In genomic region chr1:135691417-135691815, GRCm38 (mm10) we compare ENCODE assay signal across 12 mouse cellular contexts. TPM values are rescaled to one million over a fixed set of nuclear protein-coding genes. Genes with fewer than 3 reads are reported as not detected.
DNase-seq lines count a peak whose midpoint lies in the region; ATAC-seq and TF ChIP-seq lines count a peak whose summit lies in the region.
"Had no signal": no experiment of that assay in that cellular context is flagged by ENCODE, and none has a peak within 500 bp of the region (broad histone marks: within the 10 kb centered on the region; RNA-seq: fewer than 3 reads in every experiment).

No protein-coding gene starts in this region.

- TF ChIP-seq POLR2A in liver, adult 2 months (IDR thresholded peaks at IDR 0.05; ENCODE audit: extremely low read depth, insufficient read depth, low read length) = no peak
- TF ChIP-seq POLR2A in myocyte (IDR thresholded peaks at IDR 0.05; ENCODE audit: insufficient read length, low read depth) = no peak

- no peaks in the 10 kb centered on the region for H3K9me3 ChIP-seq in intestine, embryonic 16.5 days (ENCODE audit: control insufficient read depth, low read length)
- H3K9me3 ChIP-seq: neural tube, embryonic 13.5 days had no signal

- H3K36me3 ChIP-seq in liver, adult 2 months (ENCODE audit: control insufficient read depth, insufficient read depth, low read length) = no peaks in the 10 kb centered on the region
- no peaks in the 10 kb centered on the region for H3K36me3 ChIP-seq in intestine, embryonic 16.5 days (ENCODE audit: control insufficient read depth, insufficient read depth, low read length)
- no peaks in the 10 kb centered on the region for H3K36me3 ChIP-seq in myocyte (ENCODE audit: control insufficient read depth, insufficient read depth)
- H3K36me3 ChIP-seq: neural tube, embryonic 13.5 days had no signal

- WGBS in liver, adult 2 months = 53% methylated on average over 10 of the region's 10 CpGs
- 18% methylated on average over 10 of the region's 10 CpGs for WGBS in intestine, embryonic 16.5 days

- no peaks in the 10 kb centered on the region for H3K27me3 ChIP-seq in liver, adult 2 months (ENCODE audit: control insufficient read depth, insufficient read depth, low read length)
- H3K27me3 ChIP-seq in intestine, embryonic 16.5 days (replicated peaks; ENCODE audit: control insufficient read depth, insufficient read depth, low read length) = no peaks in the 10 kb centered on the region
- H3K27me3 ChIP-seq in myocyte (ENCODE audit: control insufficient read depth, insufficient read depth, insufficient read length) = no peaks in the 10 kb centered on the region

- peak; percentile 40 for DNase-seq in liver, adult 2 months (ENCODE audit: extremely low read depth, low read depth, low spot score)
- no peak for DNase-seq in liver
- peak; percentile 52 for DNase-seq in adrenal gland, postnatal 14 days
- DNase-seq in B cell, adult 2 months = no peak
- DNase-seq in layer of hippocampus, postnatal 25 days (ENCODE audit: extremely low spot score in 1 of 2, low spot score in 1 of 2) = no peak
- DNase-seq in cerebellum, adult 11-12 months = no peak
- DNase-seq: cerebellum, adult 8-10 months; layer of hippocampus, postnatal 36 days had no signal

- no peak for ATAC-seq in intestine, embryonic 16.5 days

- no peak for TF ChIP-seq CTCF in liver, adult 2 months (IDR thresholded peaks at IDR 0.05; ENCODE audit: low read depth, low read length)

- no peak overlapping the region for H3K4me3 ChIP-seq in liver, adult 2 months (ENCODE audit: insufficient read depth, low read depth, low read length)
- H3K4me3 ChIP-seq in intestine, embryonic 16.5 days (ENCODE audit: low read length) = no peak overlapping the region
- no peak overlapping the region for H3K4me3 ChIP-seq in myocyte
- H3K4me3 ChIP-seq: erythroblast, embryonic 14.5 days; neural tube, embryonic 13.5 days had no signal

- H3K27ac ChIP-seq in liver, adult 2 months (replicated peaks; ENCODE audit: insufficient read depth, low read depth, low read length) = peak overlapping the region; percentile 53
- peak overlapping the region; percentile 69 for H3K27ac ChIP-seq in intestine, embryonic 16.5 days (ENCODE audit: low read length)
- H3K27ac ChIP-seq: neural tube, embryonic 13.5 days had no signal

- no peak overlapping the region for H3K9ac ChIP-seq in liver, adult 2 months (ENCODE audit: low read depth, low read length)
- H3K9ac ChIP-seq in intestine, embryonic 16.5 days (ENCODE audit: low read depth, low read length) = 0 out of 2 replicates have a peak overlapping the region, but pooled peaks have one; percentile 17
- H3K9ac ChIP-seq: neural tube, embryonic 13.5 days had no signal

- H3K79me2 ChIP-seq in liver, adult 2 months (ENCODE audit: control insufficient read depth, insufficient read depth, low read length) = no peaks in the 10 kb centered on the region
- peaks cover 12% of the 10 kb centered on the region for H3K79me2 ChIP-seq in myocyte (ENCODE audit: control insufficient read depth, insufficient read depth)

- H3ac ChIP-seq in myocyte (ENCODE audit: control insufficient read depth, insufficient read length) = no peak overlapping the region

- no peaks in the 10 kb centered on the region for H3K4me1 ChIP-seq in liver, adult 2 months (ENCODE audit: control insufficient read depth, insufficient read depth, low read length)
- H3K4me1 ChIP-seq in intestine, embryonic 16.5 days (ENCODE audit: control insufficient read depth, insufficient read depth, low read length) = peaks cover 20% of the 10 kb centered on the region

- H3K4me2 ChIP-seq in intestine, embryonic 16.5 days (ENCODE audit: low read depth, low read length) = peak overlapping the region; percentile 11; the same call in 1 of the 2 replicates
- peak overlapping the region; percentile 61 for H3K4me2 ChIP-seq in myocyte (ENCODE audit: low read depth)
- H3K4me2 ChIP-seq: neural tube, embryonic 13.5 days had no signal

TF ChIP-seq in myocyte, 11 proteins besides CTCF, POLR2A, EP300 and RAD21:
- TF ChIP-seq MAX (IDR thresholded peaks at IDR 0.05; ENCODE audit: low read depth) (no peak), REST (IDR thresholded peaks at IDR 0.05; ENCODE audit: insufficient read depth, insufficient read length) (no peak), CEBPB (IDR thresholded peaks at IDR 0.05; ENCODE audit: insufficient read depth, poor library complexity, severe bottlenecking) (no peak), MYOG (IDR thresholded peaks at IDR 0.05; ENCODE audit: control insufficient read depth in 1 of 3, insufficient read depth in 1 of 3, insufficient read length in 2 of 3, low read depth in 2 of 3) (no peak)

RNA-seq across cellular contexts. Expression of gene Csrp1, which starts 28.4 kb away (rescaled TPM):
- total RNA-seq in liver, adult 2 months (2014; rRNA removed) = 11.9 and 12.2 TPM in 2 replicates
- 12.1 and 13.7 TPM in 2 replicates for polyA plus RNA-seq in liver, adult 2 months (2012; rRNA removed)
- total RNA-seq in adrenal gland, postnatal 14 days (2021) = 70.1 and 88.2 TPM in 2 replicates
- 215 TPM in 2 replicates for polyA plus RNA-seq in intestine, embryonic 16.5 days (2015; fragmentation: Nextera tagmentation; extraction: Ambion mirVana)
- polyA plus RNA-seq in myocyte (2012; fragmentation: generic; extraction: Trizol) = 219 TPM
- 100 to 1,000 TPM; 197 to 219 TPM for total RNA-seq in layer of hippocampus, postnatal 25 days (2021)

Comparison
In these comparisons a context has a peak if more than half of its experiments do, and no peak if none do; other contexts are left out.
1. DNase-seq: peak in liver, adult 2 months (single experiment) and adrenal gland, postnatal 14 days (single experiment); none in liver (single experiment), B cell, adult 2 months (0 of 2), layer of hippocampus, postnatal 25 days (0 of 2) and cerebellum, adult 11-12 months (single experiment).